Mouse (Mus musculus) lung, adult 2 months (tissue): ENCODE data around the gene Scaf1. TPM values are rescaled to one million over a fixed set of nuclear protein-coding genes. Genes with fewer than 3 reads are reported as not detected.

Source experiments
- DNase-seq: peaks from one replicate; pipeline ENCODE4 v3.0.0; 2022
- H3K4me1 ChIP-seq: fragments of 200-500 bp; 2 replicates; pipeline ENCODE4 v1.6.1; 2011; ENCODE audit warnings: low read length; ENCODE audit not compliant: control insufficient read depth, insufficient read depth
- H3K4me3 ChIP-seq: fragments of 200-500 bp; replicated peaks from 2 replicates; pipeline ENCODE3; 2011; ENCODE audit warnings: low read depth, mild to moderate bottlenecking, control low read depth, low read length; ENCODE audit errors: extremely low read depth
- CTCF ChIP-seq: fragments of 200-500 bp; IDR thresholded peaks from 2 replicates; pipeline ENCODE4 v1.5.1; 2011; ENCODE audit warnings: mild to moderate bottlenecking, low read length, control low read depth; ENCODE audit not compliant: insufficient read depth
- POLR2A ChIP-seq: fragments of 200-500 bp; IDR thresholded peaks from 2 replicates; pipeline ENCODE4 v1.6.1; 2011; ENCODE audit warnings: low read depth, mild to moderate bottlenecking, control low read depth, low read length, borderline replicate concordance; ENCODE audit errors: extremely low read depth
- WGBS: fragments of 180-500 bp; shearing (Covaris S2); methylation state at CpG from one replicate; pipeline ENCODE4 v1.1.7; 2018; 5-methylcytosine and 5-hydroxymethylcytosine counted together
- polyA plus RNA-seq: library from polyadenylated mRNA; depleted of rRNA; stranded (reverse); fragments of >200 nt; gene quantifications from 2 replicates; pipeline ENCODE4 v1.2.3, GENCODE M21; 2012

Gene Scaf1
- polyA plus RNA-seq, 1 experiment = 76.2 TPM

GRCm38 (mm10) chr7:45007141-45007540, 9.0 kb downstream of the Scaf1 start:
- Histone ChIP-seq H3K4me1 (no peaks in the 10 kb centered on the region), H3K4me3 (no peak overlapping the region)
- no peak for TF ChIP-seq CTCF
- TF ChIP-seq POLR2A = no peak
- DNase-seq = no peak
- WGBS = 95% methylated on average over 29 of the region's 29 CpGs

- no peak for DNase-seq
- 92% methylated on average over 12 of the region's 12 CpGs for WGBS
- H3K4me3 ChIP-seq = no peak overlapping the region
Measured at GRCm38 (mm10) chr7:45006503-45006902, 9.7 kb downstream of the Scaf1 start.

GRCm38 (mm10) chr7:45005321-45005992, 10.7 kb downstream of the Scaf1 start:
- TF ChIP-seq CTCF (no peak), POLR2A (no peak)
- Histone ChIP-seq H3K4me1 (no peaks in the 10 kb centered on the region), H3K4me3 (no peak overlapping the region)
- WGBS = 76% methylated on average over 6 of the region's 6 CpGs
- DNase-seq = no peak

More at GRCm38 (mm10) chr7:45006503-45006902, 9.7 kb downstream of the Scaf1 start:
- TF ChIP-seq CTCF (no peak), POLR2A (no peak)
- H3K4me1 ChIP-seq = no peaks in the 10 kb centered on the region

GRCm38 (mm10) chr7:45004546-45004945, 11.6 kb downstream of the Scaf1 start:
- WGBS = 42% methylated on average over 3 of the region's 3 CpGs
- DNase-seq = no peak

GRCm38 (mm10) chr7:45002440-45002839, 13.7 kb downstream of the Scaf1 start:
- TF ChIP-seq POLR2A (no peak), CTCF (no peak)
- WGBS = 72% methylated on average over 7 of the region's 7 CpGs
- DNase-seq = no peak
- no peak overlapping the region for H3K4me3 ChIP-seq
- H3K4me1 ChIP-seq = peaks cover 8% of the 10 kb centered on the region; the same call in 1 of the 2 replicates

More at GRCm38 (mm10) chr7:45004546-45004945, 11.6 kb downstream of the Scaf1 start:
- H3K4me1 ChIP-seq = peaks cover 4% of the 10 kb centered on the region; the same call in 1 of the 2 replicates
- no peak overlapping the region for H3K4me3 ChIP-seq
- TF ChIP-seq CTCF (no peak), POLR2A (no peak)

GRCm38 (mm10) chr7:45000539-45001114, 15.5 kb downstream of the Scaf1 start:
- DNase-seq = no peak
- Histone ChIP-seq H3K4me1 (peaks cover 10% of the 10 kb centered on the region; the same call in 1 of the 2 replicates), H3K4me3 (no peak overlapping the region)
- 73% methylated on average over 21 of the region's 21 CpGs for WGBS
- TF ChIP-seq CTCF (no peak), POLR2A (no peak)

- WGBS = 27% methylated on average over 11 of the region's 11 CpGs
- DNase-seq = no peak
- TF ChIP-seq POLR2A = no peak
- no peak for TF ChIP-seq CTCF
- Histone ChIP-seq H3K4me3 (no peak overlapping the region), H3K4me1 (peaks cover 10% of the 10 kb centered on the region; the same call in 1 of the 2 replicates)
Measured at GRCm38 (mm10) chr7:44999753-45000152, 16.4 kb downstream of the Scaf1 start.

- Histone ChIP-seq H3K4me3 (peak within 1 kb of the TSS; percentile 94), H3K4me1 (peaks cover 10% of the 10 kb centered on the region; the same call in 1 of the 2 replicates)
- TF ChIP-seq POLR2A (no peak), CTCF (no peak)
- peak; percentile 59 for DNase-seq
- WGBS = under 1% methylated on average over 18 of the region's 18 CpGs
Measured at GRCm38 (mm10) chr7:44998501-44998955, 17.6 kb downstream of the Scaf1 start, which contains the start of gene Bcl2l12. Bcl2l12 (minus strand) TSS chr7:44998712.

- DNase-seq = no peak
- Histone ChIP-seq H3K4me3 (peak overlapping the region; percentile 94), H3K4me1 (peaks cover 10% of the 10 kb centered on the region; the same call in 1 of the 2 replicates)
- TF ChIP-seq CTCF (no peak), POLR2A (no peak)
- WGBS = under 1% methylated on average over 15 of the region's 15 CpGs
Measured at GRCm38 (mm10) chr7:44997940-44998428, 18.2 kb downstream of the Scaf1 start.
